Mouse (Mus musculus) cortical plate, adult 2 months (tissue): ENCODE results near the gene Vmn2r93. TPM values are rescaled to one million over a fixed set of nuclear protein-coding genes. Genes with fewer than 3 reads are reported as not detected.

ENCODE experiments used
- H3K27ac ChIP-seq: fragments of 200-500 bp; 2 replicates; pipeline ENCODE4 v1.5.1; 2012; ENCODE audit warnings: low read length, control low read depth, inconsistent platforms; ENCODE audit not compliant: insufficient read depth
- H3K4me1 ChIP-seq: fragments of 200-500 bp; 2 replicates; pipeline ENCODE4 v1.6.1; 2011; ENCODE audit warnings: low read length; ENCODE audit not compliant: control insufficient read depth, insufficient read depth
- H3K4me3 ChIP-seq: fragments of 200-500 bp; 2 replicates; pipeline ENCODE4 v1.5.1; 2011; ENCODE audit warnings: mild to moderate bottlenecking, low read length, control low read depth; ENCODE audit not compliant: insufficient read depth
- CTCF ChIP-seq: fragments of 200-500 bp; IDR thresholded peaks from 2 replicates; pipeline ENCODE4 v1.5.1; 2011; ENCODE audit warnings: mild to moderate bottlenecking, control low read depth, low read length; ENCODE audit not compliant: insufficient read depth; ENCODE audit errors: extremely low read depth
- POLR2A ChIP-seq: fragments of 200-500 bp; IDR thresholded peaks from 2 replicates; pipeline ENCODE4 v1.6.1; 2011; ENCODE audit warnings: mild to moderate bottlenecking, low read length, control low read depth; ENCODE audit not compliant: insufficient read depth; ENCODE audit errors: extremely low read depth
- polyA plus RNA-seq: library from polyadenylated mRNA; depleted of rRNA; stranded (reverse); fragments of >200 nt; gene quantifications from 2 replicates; pipeline ENCODE4 v1.2.3, GENCODE M21; 2012; rRNA removed

The Vmn2r93 gene
- not detected in 2 replicates for polyA plus RNA-seq

- Histone ChIP-seq H3K4me1 (no peaks in the 10 kb centered on the region), H3K4me3 (no peak within 1 kb of the TSS), H3K27ac (no peak within 1 kb of the TSS)
- TF ChIP-seq CTCF = no peak
- TF ChIP-seq POLR2A = no peak
Observed at GRCm38 (mm10) chr17:18297799-18298198, at the start of gene Vmn2r93. Gene Vmn2r93 (plus strand): TSS chr17:18298099.

GRCm38 (mm10) chr17:18277656-18278055 lies 20.2 kb upstream of the Vmn2r93 start, which contains the start of gene Vmn2r94:
Gene Vmn2r94 (minus strand): TSS chr17:18277756.
- no peaks in the 10 kb centered on the region for H3K4me1 ChIP-seq
- no peak within 1 kb of the TSS for H3K4me3 ChIP-seq
- no peak within 1 kb of the TSS for H3K27ac ChIP-seq
- TF ChIP-seq POLR2A = no peak
- TF ChIP-seq CTCF = no peak

- TF ChIP-seq POLR2A = no peak
- no peak for TF ChIP-seq CTCF
- Histone ChIP-seq H3K4me3 (no peak overlapping the region), H3K4me1 (no peaks in the 10 kb centered on the region), H3K27ac (no peak overlapping the region)
Observed at GRCm38 (mm10) chr17:18323031-18323430, 25.1 kb downstream of the Vmn2r93 start.

- Histone ChIP-seq H3K4me1 (no peaks in the 10 kb centered on the region), H3K4me3 (no peak overlapping the region), H3K27ac (no peak overlapping the region)
- no peak for TF ChIP-seq POLR2A
- no peak for TF ChIP-seq CTCF
Observed at GRCm38 (mm10) chr17:18360007-18360406, 62.1 kb downstream of the Vmn2r93 start.

- no peaks in the 10 kb centered on the region for H3K4me1 ChIP-seq
- H3K4me3 ChIP-seq = no peak overlapping the region
- no peak overlapping the region for H3K27ac ChIP-seq
- TF ChIP-seq CTCF (no peak), POLR2A (no peak)
Observed at GRCm38 (mm10) chr17:18360602-18361001, 62.7 kb downstream of the Vmn2r93 start.

Other genes with a start within 250 kb of the Vmn2r93 start
- not detected in 2 replicates for gene Vmn2r124, start 248.7 kb upstream of the Vmn2r93 start, polyA plus RNA-seq
- gene Vmn2r91, start 213.1 kb upstream of the Vmn2r93 start, polyA plus RNA-seq = not detected in 2 replicates
- not detected in 2 replicates for gene Vmn2r92, start 146.2 kb upstream of the Vmn2r93 start, polyA plus RNA-seq
- gene Vmn2r94, start 20.3 kb upstream of the Vmn2r93 start, polyA plus RNA-seq = not detected in 2 replicates
- gene Vmn2r95, start 126.0 kb downstream of the Vmn2r93 start, polyA plus RNA-seq = not detected in 2 replicates